Mouse (Mus musculus) frontal cortex, postnatal 36 days (tissue): ENCODE results near the gene Grin1.

Source experiments
- DNase-seq, 2 experiments: peaks; one replicate each; pipeline ENCODE4 v3.0.0; 2022; ENCODE audit warnings: low spot score in 2 of 2

Gene Grin1

DNA sequence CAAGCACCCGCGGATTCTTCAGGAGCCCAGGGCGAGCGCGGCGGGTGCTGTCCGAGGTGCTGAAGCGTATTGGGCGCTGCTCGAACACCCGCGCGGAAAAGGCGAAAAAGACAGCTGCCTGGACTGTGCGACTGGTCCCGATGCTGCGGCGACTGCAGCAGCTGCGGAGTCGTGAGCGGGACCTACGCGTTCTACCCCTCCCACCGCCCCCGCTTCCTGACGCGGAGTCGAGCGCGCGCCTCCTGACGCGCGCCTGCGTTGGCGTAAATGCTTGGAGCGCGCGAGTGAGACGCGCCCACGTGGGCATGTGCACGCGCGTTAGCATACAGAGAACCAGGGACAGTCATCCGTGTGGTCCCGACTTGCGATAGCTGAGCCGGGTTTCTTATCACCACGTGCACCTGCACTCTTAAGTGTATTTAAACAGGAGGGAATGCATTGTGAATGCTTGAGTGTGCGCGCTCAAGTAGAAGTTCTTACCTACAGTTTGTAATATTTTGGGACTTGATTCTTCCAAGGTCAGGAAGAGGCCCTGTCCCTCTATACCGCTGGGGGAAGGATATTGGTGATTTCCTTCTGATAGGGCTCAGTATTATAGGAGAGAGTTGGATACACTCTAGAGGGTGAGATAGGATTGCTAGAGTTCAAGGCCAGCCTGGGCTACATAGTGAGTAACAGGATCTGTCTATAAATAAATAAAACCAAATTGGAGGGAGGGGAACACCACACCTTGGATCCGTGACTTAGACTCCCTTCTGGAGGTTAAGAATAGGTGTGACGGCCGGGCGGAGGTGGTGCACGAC lies at the start of gene Grin1:
TSS of gene Grin1 (minus strand) at position 217 of the 803 bp plus-strand sequence.
- DNase-seq: peak; percentile 84 to 94

DNA sequence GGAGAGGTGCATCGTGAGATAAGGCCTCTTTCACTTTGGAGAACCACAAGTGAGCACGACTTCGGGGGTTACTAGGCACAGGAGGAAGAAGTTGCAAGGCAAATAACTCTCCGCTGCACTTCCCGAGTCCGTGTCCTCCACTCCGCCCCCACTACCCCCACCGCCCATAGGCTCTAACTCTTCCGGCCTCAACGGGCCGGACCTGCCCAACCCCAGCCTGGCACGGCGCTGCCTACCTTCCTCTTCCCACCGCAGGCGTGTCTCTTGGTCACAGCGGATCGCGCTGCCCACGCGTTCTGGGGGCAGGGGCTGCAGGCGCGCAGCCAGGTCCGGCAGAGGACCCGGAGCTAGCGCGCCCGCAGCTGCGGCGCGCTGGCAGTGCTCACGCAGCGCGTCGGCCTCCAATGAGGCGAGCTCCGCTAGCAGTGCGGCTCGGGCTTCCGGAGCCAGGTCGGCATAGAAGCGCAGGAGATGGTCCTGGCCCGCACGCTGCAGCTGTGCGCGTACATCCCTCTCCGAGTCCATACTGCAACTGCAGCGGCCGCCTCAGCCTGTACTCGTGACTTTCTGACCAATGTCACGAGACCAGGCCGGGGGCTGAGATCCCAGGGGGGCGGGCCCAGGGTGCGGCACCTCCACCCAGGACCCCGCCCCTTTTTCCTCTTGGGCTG lies 46.2 kb upstream of the Grin1 start, which contains the start of gene Uap1l1:
TSS of gene Uap1l1 (minus strand) at position 592 of the 671 bp plus-strand sequence.
- DNase-seq: peak; percentile 47 to 49

DNA sequence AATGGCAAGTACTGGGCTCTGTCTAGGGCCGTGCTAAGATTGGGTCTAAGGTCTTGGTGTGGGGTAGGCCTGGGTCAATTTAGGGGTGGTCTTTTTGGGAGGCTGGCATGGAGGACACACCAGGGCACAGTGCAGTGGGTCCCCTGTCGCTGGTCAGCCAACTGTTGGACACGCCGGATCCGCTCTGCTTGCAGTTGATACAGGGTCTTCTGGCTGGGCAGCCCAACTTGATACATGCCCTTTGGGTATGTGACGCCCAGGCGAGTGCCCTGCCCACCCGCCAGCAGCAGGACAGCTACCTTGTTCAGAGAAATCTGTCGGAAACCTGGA lies 45.7 kb upstream of the Grin1 start:
- DNase-seq: no peak

DNA sequence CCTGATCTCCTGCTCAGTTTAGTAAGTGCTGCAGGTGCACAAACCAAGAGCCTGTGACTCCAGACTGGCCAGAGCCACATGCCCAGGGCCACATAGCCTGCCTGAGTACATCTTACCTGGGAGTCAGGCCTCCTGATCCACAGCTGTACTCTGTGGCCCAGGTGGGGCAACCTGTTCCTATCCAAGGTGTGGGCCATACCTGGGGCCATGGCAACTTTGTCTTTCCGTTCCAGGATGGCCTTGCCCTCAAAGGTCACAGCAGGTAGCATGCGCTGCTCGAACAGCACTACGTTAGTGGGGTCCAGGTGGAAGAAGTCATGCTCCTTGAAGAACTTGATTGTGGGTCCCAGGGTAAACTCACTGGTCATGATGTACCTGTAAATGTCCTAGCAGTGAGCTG lies 45.3 kb upstream of the Grin1 start:
- DNase-seq: no peak

DNA sequence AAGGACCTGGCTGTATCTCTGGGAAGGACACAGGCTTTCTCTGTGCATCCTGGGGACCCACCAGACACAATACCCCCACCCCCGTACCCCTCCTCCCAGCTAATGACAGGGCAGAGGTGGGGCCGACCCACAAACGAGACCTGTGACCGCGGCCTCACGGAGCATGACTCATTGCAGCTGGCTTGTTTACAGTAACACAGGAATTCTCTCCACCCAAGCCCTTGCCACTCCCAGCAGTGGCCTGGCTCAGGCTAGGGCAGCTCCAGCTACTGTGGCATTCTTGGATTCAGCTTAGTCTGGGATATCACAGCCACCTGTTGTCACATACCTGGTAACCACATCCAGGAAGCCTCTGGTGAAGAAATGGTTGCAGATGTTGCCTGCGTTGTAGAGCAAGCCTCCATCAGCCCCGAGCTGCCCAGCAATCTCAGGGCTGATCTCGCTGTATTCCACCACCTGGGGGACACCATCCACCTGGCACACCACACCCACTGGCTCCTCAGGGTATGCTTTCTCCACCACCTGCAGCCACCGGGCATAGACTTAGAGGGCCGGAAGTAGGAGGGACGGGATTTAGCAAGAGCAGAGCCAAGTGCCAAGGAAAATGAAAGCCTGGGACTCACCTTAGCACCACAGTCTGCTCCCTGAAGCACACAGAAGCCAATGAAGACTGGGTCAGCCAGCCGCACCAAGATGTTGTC lies 44.6 kb upstream of the Grin1 start:
- DNase-seq: no peak

DNA sequence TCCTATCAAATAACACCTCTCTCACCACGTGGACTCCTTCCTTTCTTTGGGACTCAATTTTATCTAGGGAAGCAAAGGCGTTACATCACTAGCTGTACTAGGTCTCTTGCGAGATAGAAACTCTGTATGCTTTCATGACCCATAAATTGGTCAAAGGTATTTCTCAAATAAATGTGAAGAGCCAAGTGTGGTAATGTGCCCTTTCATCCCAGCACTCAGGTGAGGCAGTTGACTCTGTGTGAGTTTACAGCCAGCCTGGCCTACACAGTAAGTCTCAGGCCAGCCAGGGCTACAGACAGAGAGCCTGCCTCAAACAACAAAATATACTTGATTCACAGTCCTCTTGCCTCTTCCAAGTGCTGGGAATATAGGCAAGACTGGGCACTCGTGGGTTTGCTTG lies 40.9 kb upstream of the Grin1 start:
- DNase-seq: no peak

DNA sequence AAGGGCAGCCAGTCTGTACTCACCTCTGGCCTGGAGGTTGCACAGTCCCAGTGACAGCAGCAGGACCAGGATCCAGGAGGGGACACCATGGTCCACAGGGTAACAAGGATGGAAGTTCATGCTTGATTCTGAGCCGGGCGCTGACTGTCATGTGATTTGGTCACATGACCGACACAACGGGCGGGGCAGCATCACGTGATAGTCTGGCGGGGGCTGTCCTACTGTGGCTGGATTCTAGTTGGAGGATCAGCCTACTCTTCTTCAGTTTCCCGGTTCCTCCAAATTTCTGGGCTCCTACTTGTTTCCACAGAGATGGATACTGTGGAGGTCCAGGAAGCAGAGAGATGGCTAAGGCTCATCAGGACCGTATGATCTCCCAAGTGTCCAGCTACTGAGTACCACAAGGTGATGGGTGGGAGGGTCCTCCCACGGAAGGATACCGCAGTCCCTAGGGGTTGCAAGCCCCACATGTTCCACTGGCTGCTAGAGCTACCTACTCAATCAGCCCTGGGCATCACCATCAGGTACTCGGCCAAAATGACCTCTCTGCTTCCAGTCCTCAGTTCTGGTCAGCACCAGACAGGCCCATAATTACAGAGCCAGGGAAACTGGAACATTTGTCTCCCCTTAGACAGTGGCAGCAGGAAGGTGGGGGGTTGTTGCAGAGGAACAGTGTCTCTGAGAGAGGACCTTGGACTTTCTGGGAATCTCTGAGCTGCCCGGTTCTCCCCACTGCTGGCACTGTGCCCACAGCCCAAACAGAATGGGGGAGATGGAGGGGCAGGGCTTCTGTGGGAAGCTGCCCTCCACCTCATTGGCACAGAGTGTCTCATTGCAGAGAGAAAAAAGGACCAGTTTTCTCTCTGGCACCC lies 37.5 kb upstream of the Grin1 start, which contains the start of gene Dpp7:
TSS of gene Dpp7 (minus strand) at position 152 of the 872 bp plus-strand sequence.
- DNase-seq: peak; percentile 81 to 88

DNA sequence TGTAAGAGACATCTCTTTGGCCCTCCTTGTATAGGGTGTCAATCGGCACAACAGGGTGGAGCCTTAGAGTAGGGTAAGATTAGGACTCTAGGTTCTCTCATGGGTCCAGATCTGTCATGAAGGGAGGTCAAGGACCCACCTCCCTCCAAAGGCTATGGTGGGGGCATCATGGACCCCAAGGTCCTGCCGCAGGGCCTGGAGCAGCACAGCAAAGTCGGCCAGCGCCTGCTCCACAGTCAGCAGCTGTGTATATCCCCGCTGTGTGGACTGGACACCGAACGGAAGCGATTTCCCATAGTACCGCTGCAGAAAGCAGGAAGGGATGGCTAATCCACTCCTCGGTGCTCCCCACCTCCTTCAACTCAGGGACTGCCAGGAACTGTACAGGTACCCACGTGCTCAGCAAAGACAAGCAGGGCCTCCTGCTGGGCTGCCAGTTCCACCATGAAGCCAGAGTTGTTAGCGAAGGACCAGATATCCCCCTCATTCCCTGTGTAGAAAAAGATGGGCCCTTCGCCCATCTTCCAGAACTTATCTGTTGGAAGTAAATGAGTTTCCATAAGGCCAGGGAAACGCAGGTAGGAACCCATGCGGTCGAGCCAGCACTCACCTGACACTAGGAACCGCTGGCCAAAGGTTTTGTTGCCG lies 36.6 kb upstream of the Grin1 start:
- DNase-seq: no peak

DNA sequence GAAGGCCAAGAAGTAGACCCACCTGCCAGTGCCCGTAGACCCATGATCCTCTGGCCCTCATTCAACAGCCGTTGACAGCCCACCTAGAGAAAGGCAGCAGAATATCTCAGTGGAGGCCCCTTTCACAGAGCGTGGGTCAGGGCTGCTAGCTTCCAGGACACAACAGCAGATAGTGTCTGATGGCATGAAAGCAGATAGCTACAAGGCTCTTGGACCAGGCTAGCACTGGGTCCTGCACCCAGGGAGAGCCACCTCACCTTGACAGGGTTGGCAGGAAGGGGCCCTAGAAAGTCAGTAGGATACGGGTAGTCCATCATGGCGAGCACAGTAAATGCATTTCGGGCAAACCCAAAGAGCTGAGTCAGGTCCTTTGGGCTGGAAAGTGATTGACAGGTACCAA lies 35.2 kb upstream of the Grin1 start:
- no peak for DNase-seq

DNA sequence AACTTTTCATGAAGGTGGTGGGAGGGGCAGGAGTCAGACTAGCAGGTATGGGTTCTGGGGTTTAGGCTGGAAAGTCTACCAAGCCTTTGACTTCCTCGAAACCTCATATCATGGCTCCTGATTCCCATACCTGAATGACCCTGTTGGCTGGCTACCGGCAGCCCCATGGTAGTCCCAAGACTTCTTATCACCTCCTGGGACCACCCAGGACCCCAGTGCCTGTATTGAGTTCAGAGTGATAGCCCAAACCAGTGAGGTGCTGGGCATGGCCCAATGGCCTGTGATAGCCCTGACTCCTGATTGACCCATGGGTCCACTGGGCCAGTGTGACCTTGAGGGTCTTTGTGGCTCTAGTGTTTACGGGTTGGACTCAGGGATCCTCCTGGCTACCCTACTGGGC lies 31.7 kb upstream of the Grin1 start:
- no peak for DNase-seq

DNA sequence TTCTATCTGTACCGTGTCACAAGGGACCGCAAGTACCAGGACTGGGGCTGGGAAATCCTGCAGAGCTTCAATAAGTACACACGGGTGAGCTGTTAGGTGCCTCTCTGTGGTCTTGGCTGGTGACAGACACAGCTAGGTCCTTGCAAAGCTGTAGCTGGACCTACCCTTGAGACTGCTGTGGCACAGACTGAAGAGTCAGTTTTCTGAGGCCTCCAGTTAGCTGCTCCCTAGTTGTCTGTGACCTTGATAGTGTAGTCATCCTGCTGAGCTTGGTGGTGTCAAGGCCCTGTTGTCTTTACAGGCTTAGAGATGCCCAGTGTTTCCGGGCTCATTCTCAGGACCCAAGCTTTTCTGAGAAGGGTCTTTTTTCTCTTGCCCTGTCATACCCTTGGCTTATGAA lies 30.5 kb upstream of the Grin1 start:
- no peak for DNase-seq

DNA sequence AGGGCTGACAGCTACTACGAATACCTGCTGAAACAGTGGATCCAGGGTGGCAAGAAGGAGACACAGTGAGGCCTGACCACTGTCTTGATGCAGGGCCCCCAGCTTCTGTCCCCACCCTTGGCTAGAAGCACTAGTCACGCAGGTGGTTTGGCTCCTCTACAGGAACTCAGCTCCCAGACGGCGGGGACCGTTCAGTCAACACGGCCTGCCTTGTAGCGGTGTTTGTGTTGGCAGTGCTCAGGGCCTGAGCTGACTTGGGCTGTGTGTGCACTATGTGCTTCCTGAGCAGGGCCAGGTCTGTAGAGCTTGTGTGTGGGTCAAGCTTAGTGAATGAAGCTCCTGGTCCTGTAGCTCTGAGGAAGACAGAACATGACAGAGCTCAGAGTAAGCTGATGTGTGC lies 29.2 kb upstream of the Grin1 start:
- DNase-seq: no peak

DNA sequence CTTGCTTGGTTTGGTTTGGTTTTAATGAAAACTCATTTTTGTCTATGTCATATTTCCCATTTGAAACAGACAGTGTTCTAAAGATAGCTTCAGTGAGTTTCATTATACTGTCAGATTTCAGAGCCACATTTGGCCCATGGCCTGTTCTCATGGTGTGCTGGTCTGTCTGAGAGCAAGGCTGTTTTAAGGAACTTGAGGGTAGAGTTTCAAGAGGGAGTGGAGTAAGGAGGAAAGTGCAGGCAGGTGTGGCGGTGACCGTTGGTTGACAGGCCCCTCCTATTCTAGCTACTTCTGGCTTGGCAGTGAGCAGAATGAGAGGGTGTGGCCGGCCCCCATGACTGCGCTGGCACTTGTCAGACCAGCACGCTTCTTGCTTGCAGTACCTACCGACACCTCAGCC lies 19.3 kb upstream of the Grin1 start:
- DNase-seq: no peak

DNA sequence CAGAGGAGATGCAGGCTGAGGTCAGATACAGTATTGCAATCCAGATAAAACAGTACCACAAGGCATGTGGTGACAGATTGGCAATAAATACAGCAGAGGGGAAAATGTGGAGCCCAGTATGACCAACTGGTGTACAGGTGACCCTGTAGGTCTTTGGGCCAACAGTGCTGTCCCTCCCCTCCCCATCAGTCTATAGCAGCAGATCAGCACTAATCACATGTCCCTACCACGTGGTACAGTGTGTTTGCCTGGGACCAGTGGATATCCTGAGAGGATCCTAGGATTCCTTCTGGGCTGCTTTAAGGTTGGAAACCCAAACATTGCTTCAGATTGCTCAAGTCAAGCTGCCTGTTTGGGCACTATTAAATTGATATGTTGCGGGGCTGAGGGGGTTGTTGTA lies 14.6 kb upstream of the Grin1 start:
- no peak for DNase-seq

DNA sequence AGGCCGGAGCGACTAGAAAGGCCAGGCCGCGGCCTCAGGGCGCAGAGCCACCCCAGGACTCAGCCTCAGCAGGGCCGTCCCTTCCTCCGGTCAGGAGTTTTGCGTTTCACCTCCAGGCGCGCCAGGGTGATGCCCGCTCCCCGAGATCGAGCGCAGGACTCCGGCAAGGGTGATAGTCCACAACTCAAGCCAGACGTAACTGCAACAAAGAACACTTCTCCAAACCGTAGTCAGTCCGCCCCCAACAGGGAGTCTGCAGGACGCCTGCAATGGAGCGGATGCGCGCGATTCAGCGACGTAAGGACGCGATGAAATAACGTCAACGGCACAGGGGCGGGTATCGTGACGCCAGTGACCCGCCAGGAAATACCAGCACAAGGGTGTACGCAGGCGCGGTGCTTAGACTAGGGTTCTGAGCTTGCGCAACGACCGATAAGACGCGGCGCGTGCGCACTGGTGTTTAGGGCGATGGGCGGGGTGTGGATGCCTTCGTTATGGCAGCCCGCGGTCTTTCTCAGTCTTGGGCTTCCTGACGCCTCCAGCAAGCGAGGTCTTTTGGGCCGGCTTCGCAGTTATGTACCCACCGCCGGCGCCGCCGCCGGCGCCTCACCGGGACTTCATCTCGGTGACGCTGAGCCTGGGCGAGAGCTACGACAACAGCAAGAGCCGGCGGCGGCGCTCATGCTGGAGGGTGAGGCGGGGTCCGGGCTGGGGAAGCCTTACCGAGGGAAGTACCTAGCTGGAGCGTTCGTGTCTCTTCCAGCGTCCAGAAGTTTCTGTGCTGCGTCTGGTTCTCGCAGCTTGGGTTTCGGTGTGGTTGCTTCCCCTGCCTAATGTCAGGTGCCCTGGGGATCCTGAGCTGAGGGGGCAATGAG lies 13.5 kb upstream of the Grin1 start, which contains the start of gene Man1b1:
TSS of gene Man1b1 (plus strand) at position 53 of the 875 bp plus-strand sequence.
- DNase-seq: peak; percentile 100

DNA sequence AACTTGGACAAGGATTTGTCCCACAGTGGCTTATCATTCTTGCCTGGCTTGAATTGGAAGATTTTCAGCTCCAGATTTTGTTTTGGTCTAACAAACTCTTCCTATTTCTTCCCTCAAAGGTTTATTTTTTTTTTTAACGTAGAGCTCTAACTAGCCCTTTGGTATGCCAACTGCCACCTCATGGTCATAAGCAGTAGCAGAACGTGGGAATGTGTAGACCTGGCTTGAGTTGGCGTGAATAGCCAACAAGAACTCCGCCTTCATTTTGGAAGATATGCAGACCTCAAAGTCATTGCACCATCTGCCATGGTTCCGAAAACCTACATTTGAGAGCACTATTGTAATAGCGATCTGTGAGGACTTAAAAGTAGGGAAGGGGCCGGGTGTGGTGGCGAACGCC lies 12.5 kb upstream of the Grin1 start:
- no peak for DNase-seq

DNA sequence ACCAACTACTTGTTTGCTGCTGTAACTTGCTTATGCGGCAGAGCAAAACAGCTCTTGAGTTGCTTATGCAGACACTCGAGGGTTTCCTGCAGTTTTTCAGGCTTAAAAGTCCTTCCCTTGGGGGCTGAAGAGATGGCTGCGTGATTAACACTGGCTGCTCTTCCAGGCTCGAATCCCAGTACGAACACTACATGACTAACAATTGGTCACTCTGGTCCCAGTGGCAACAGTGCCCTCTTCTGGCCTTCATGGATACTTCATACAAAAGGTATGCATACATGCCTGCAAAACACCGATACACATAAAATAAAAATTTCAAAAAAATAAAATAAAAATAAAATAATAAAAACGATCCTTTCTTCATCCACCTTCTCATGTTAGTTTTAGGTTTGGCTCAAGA lies 9.5 kb upstream of the Grin1 start:
- DNase-seq: no peak

DNA sequence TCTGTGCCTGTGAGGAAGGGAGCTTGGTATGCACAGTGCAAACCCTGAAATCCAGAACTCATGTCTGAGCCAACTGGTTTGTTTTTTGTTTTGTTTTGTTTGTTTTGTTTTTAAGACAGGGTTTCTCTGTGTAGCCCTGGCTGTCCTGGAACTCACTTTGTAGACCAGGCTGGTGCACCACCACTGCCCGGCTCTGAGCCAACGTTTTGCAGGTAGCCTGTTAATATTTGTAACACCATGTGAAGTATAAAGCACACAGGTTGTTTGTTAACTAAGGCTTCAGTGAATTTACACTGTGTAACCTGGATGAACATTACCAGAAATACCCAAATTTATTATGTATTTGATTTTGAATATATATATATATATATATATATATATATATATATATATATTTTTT lies 7.0 kb upstream of the Grin1 start:
- no peak for DNase-seq

DNA sequence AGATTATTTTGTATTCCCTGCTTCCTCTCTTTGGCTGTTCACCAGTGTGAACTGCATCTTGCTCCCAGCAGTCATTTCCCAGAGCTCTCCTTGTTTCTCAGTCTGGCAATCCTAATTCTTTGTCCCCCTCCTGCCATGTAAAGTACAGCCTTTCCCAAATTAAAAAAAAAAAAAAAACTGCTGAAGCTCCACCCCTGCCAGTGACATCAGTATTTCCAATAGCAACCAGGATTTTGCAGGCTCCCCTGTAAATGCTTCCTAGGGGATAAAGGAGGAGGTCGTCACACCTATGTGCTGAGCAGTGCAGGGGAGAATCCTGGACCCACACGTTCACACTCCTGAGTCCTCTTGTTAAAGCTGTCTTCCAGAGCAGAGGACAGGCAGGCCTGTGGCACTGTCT lies 1.1 kb upstream of the Grin1 start:
- no peak for DNase-seq
